Mouse (Mus musculus): Measurements from ENCODE around the gene Vmn1r223. TPM values are rescaled to one million over a fixed set of nuclear protein-coding genes. Genes with fewer than 3 reads are reported as not detected.
"Not testable (repeated sequence)": the region's sequence is repeated elsewhere in the genome, so short reads cannot be mapped to it uniquely, and the experiment has no call there.

Gene Vmn1r223
- polyA plus RNA-seq (2016; fragmentation: Nextera tagmentation; extraction: Ambion mirVana), result not detected in 2 replicates

DNA sequence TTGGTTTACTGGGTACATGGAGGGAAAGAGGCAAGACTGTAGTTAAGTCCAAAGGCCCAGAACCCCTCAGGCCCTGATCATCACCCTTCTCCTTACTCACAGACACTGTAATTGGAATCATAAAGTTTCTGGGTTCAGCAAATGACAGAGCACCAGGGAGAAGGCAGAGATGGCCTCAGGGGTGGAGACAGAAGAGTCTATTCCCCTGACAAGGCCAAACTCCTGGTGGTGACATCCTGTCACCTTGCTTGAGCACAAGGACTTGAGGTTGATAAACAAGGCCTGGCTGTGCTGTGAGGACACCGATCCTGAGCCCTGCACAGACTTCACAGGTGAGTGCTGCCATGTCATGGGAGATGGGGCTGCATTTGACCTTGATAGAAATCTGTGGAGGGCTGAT, at the start of gene Vmn1r223:
Vmn1r223 (plus strand) TSS at position 301 of the 400 bp plus-strand sequence.
- not testable (repeated sequence) for H3K36me3 ChIP-seq; H3K27me3 ChIP-seq; H3K9ac ChIP-seq; ATAC-seq (ENCODE audit: insufficient number of reproducible peaks, insufficient read depth, low FRiP score, low TSS enrichment); H3K4me1 ChIP-seq; H3K4me2 ChIP-seq (replicated peaks); H3K27ac ChIP-seq; H3K4me3 ChIP-seq; H3K9me3 ChIP-seq
- WGBS, result 76% methylated on average over 1 of the region's 1 CpGs

DNA sequence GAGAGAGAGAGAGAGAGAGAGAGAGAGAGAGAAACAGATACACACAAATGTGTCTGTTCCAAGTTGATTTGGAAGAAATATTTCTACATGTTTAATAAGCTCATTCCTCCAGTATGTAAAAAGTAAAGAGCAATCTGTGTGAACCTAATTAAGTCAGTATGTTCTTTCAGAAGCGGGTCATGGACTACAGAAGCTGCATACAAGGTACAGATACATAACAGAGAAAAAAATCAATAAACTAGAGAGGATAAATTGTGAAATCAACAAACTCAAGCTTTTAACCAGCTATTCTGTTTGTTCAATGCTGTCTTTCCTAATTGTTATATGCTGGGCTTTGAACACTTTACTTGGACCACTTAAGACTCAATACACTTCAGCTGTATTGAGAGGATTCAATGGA, 43.0 kb upstream of the Vmn1r223 start:
- H3K36me3 ChIP-seq; ATAC-seq (ENCODE audit: insufficient number of reproducible peaks, insufficient read depth, low FRiP score, low TSS enrichment); H3K9me3 ChIP-seq; H3K4me1 ChIP-seq; H3K9ac ChIP-seq; H3K4me3 ChIP-seq; H3K27ac ChIP-seq; H3K4me2 ChIP-seq (replicated peaks); H3K27me3 ChIP-seq: not testable (repeated sequence)
- WGBS, result 82% methylated on average over 1 of the region's 1 CpGs

DNA sequence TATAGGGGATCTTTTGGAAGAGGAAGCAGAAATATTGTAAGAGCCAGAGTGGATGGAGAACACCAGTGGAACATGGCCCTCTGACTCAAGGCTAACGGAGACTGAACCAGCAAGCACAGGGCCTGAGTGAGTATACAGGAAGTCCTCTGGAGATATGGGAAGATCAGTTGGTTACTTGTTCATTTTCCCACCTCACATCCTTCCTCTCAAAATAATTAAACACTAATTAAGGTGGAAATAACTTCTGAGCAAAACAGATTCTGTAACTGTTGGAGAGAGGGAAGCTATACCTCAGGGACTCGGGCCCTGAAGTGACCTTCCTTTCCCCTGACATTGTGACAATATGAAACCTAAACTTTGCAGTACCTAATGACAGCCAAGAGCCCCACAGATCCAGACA, 33.1 kb upstream of the Vmn1r223 start, which contains the start of gene Vmn1r221:
Vmn1r221 (plus strand) TSS at position 301 of the 400 bp plus-strand sequence.
- WGBS, result 82% methylated on average over 2 of the region's 2 CpGs

DNA sequence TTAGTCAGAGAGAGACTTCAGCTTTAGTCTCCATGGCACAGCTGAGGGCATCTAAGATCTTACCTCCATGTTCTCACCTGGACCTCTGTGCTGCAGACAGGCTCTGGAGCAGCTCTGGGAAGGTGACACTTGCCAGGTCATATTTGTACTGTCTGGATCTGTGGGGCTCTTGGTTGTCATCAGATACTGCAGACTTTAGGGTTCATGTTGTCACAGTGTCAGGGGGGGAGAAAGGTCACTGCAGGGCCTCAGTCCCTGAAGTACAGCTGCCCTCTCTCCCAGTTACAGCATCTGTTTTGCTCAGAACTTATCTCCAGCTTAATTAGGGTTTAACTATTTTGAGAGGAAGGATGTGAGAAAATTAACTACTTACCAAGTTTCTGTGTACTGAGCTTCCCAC, 11.1 kb upstream of the Vmn1r223 start, which contains the start of gene Vmn1r222:
Vmn1r222 (minus strand) TSS at position 101 of the 400 bp plus-strand sequence.
- H3K9me3 ChIP-seq; H3K9ac ChIP-seq; H3K4me3 ChIP-seq; H3K27ac ChIP-seq; H3K4me1 ChIP-seq; ATAC-seq (ENCODE audit: insufficient number of reproducible peaks, insufficient read depth, low FRiP score, low TSS enrichment); H3K27me3 ChIP-seq; H3K36me3 ChIP-seq; H3K4me2 ChIP-seq (replicated peaks): not testable (repeated sequence)

More for the DNA sequence above, 33.1 kb upstream of the Vmn1r223 start, which contains the start of gene Vmn1r221:
- not testable (repeated sequence) for H3K4me3 ChIP-seq; H3K27me3 ChIP-seq; H3K27ac ChIP-seq; H3K9ac ChIP-seq; ATAC-seq (ENCODE audit: insufficient number of reproducible peaks, insufficient read depth, low FRiP score, low TSS enrichment); H3K4me1 ChIP-seq; H3K9me3 ChIP-seq; H3K36me3 ChIP-seq; H3K4me2 ChIP-seq (replicated peaks)

DNA sequence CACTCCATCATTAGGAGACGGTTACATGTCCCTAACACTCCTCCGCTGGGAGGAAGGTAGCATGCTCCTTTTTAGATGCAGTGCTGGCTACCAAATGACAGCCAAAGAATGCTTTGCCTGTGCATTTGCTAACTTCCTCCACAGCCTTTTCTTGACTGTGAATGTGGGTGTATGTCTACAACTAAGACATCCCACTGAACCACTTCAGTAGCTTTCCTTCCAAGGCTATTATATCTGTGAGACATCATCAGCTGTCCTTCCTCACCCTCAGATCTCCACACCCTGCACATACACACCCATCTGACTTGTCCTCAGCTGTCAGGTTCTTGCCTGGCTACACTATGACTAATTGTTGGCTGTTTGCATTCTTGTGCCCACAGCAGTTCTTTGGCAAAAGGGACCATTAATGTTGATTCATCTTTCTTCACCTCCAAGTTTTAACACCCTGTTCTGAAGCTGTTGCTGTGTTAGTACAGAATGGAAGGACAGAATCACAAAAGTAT, 11.7 kb downstream of the Vmn1r223 start:
- no peak overlapping the region for H3K27ac ChIP-seq
- no peak overlapping the region for H3K9ac ChIP-seq
- ATAC-seq (ENCODE audit: insufficient number of reproducible peaks, insufficient read depth, low FRiP score, low TSS enrichment), result no peak
- no peaks in the 10 kb centered on the region for H3K36me3 ChIP-seq
- 81% methylated on average over 2 of the region's 2 CpGs for WGBS
- H3K4me1 ChIP-seq, result no peaks in the 10 kb centered on the region
- H3K4me3 ChIP-seq, result no peak overlapping the region
- H3K9me3 ChIP-seq, result 0 out of 2 replicates have a peak, but pooled peaks cover 3% of the 10 kb centered on the region
- H3K4me2 ChIP-seq (replicated peaks), result no peak overlapping the region
- no peaks in the 10 kb centered on the region for H3K27me3 ChIP-seq

DNA sequence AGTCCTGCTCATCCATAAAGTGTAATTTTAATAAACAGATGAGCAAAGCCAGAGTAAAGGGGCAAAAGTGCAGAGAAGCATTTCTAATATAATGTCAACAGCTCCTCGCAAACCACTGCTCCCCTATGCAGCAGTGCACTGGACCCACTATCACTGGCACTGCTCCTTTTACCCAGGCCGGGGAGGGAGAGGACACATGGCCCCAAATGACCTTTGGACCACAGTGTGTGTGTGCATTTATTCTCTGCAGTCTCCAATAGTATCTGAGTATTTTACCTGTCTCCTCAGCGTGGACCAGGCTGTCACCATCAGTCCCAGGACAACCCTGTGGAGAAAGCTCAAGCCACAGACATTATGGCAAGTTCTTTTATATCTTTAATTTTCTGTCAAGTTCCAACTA, 21.7 kb downstream of the Vmn1r223 start:
- H3K9me3 ChIP-seq; H3K27me3 ChIP-seq; H3K4me1 ChIP-seq; ATAC-seq (ENCODE audit: insufficient number of reproducible peaks, insufficient read depth, low FRiP score, low TSS enrichment); H3K9ac ChIP-seq; H3K36me3 ChIP-seq; H3K27ac ChIP-seq; H3K4me2 ChIP-seq (replicated peaks); H3K4me3 ChIP-seq: not testable (repeated sequence)
- 76% methylated on average over 3 of the region's 3 CpGs for WGBS

DNA sequence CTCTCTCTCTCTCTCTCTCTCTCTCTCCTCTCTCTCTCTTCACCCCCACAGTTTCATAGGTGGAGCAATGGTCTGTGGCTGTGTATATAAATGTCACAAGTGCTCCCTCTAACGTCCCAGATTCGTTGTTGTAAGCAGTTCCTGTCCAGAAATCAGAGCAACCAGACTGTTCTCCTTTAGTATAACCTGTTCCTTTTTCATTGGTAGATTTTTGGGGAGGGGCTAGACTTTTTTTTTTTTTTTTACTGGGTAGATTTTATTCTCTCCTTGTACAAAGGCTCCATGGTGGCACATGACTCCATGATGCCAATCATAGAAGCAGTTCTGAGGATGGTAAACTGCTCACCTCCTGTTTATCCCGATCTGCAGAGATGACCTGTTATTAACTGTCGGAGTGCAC, 22.2 kb downstream of the Vmn1r223 start:
- not testable (repeated sequence) for H3K4me3 ChIP-seq; H3K4me2 ChIP-seq (replicated peaks); H3K4me1 ChIP-seq; H3K27me3 ChIP-seq; H3K27ac ChIP-seq; H3K36me3 ChIP-seq; H3K9me3 ChIP-seq; ATAC-seq (ENCODE audit: insufficient number of reproducible peaks, insufficient read depth, low FRiP score, low TSS enrichment); H3K9ac ChIP-seq
- 44% methylated on average over 4 of the region's 4 CpGs for WGBS

DNA sequence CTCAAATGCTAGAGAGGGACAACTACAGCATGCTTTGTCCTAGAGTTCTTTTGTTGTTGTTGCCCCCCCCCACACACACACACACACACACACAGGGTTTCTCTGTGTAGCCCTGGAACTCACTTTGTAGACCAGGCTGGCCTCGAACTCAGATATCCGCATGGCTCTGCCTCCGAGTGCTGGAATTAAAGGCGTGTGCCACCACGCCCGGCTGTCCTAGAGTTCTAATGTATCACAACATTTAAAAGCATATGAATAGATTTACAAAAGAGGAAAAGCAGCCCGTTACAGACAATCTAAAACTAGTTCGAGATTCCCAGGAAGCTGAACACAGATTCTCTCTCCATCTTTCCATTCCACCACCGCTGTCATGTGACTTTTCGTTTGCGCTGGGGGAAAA, 22.7 kb downstream of the Vmn1r223 start:
- ATAC-seq (ENCODE audit: insufficient number of reproducible peaks, insufficient read depth, low FRiP score, low TSS enrichment), result no peak
- 24% methylated on average over 11 of the region's 11 CpGs for WGBS

DNA sequence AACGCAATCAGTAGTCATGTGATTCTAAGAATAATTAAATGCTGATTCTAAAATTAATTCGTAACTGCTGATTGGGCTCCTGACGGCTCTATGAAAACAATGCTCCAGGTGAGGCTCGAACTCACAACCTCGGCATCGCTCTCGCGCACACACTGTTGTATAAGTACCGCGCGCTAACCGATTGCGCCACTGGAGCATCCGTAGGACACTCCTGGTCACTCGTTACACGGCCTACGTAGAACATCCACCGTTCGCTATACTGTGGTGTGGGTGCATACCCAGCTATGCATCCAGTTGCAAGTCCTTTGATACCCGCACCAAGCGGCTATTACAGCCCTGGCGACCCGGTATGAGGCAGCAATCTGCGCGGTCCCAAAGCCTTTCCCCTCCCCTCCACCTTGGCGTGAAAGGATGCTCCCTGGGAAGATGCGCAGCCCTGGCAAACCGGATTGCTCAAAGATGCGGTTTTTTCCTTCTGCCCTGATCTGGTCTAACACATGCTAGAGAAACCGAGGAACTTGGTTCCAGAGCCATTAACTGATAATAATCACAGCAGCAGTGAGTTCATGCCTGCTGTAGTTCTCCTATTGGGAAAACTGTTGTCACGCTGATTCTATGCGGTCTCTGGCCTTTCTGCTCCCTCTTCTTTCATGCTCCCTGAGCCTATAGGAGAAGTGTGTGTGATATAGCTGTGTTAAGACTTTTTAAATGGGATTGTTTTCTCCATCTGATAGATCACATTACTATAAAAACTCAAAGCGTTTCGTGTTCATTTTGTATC, 23.6 kb downstream of the Vmn1r223 start:
- peak overlapping the region; percentile 26 for H3K4me3 ChIP-seq
- H3K27ac ChIP-seq, result no peak overlapping the region
- 2% methylated on average over 34 of the region's 34 CpGs for WGBS
- peak; percentile 35; the same call in 1 of the 2 replicates for ATAC-seq (ENCODE audit: insufficient number of reproducible peaks, insufficient read depth, low FRiP score, low TSS enrichment)
- no peaks in the 10 kb centered on the region for H3K9me3 ChIP-seq
- H3K4me2 ChIP-seq (replicated peaks), result peak overlapping the region; percentile 49
- no peaks in the 10 kb centered on the region for H3K4me1 ChIP-seq
- no peaks in the 10 kb centered on the region for H3K27me3 ChIP-seq
- no peak overlapping the region; the same call in 1 of the 2 replicates for H3K9ac ChIP-seq
- H3K36me3 ChIP-seq, result no peaks in the 10 kb centered on the region

More for the DNA sequence above, 22.7 kb downstream of the Vmn1r223 start:
- Histone ChIP-seq H3K4me1 (no peaks in the 10 kb centered on the region), H3K27ac (no peak overlapping the region), H3K36me3 (no peaks in the 10 kb centered on the region), H3K9ac (no peak overlapping the region), H3K9me3 (no peaks in the 10 kb centered on the region), H3K4me3 (peak overlapping the region; percentile 26; the same call in 1 of the 2 replicates), H3K27me3 (no peaks in the 10 kb centered on the region), H3K4me2 (replicated peaks) (peak overlapping the region; percentile 49)

DNA sequence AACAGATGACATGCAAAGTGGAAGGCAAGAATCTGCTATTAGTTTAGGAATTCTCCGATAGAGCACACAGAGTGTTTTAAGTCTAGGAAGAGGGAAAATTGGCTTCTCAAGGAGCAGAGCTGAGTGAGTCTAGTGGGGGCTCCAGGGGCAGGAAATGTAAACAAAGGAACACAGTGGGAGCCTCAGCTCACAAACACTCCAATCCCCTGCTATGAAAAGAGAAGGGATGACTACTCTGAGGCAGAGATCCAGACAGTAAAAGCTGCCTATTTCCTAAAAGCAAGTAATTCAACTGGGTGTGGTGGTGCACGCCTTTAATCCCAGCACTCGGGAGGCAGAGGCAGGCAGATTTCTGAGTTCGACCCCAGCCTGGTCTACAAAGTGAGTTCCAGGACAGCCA, 32.6 kb downstream of the Vmn1r223 start:
- WGBS, result 81% methylated on average over 4 of the region's 4 CpGs
- no peak overlapping the region for H3K9ac ChIP-seq
- H3K27ac ChIP-seq, result no peak overlapping the region
- no peaks in the 10 kb centered on the region for H3K36me3 ChIP-seq
- H3K27me3 ChIP-seq, result no peaks in the 10 kb centered on the region
- no peak overlapping the region for H3K4me3 ChIP-seq
- no peaks in the 10 kb centered on the region for H3K4me1 ChIP-seq
- H3K9me3 ChIP-seq, result no peaks in the 10 kb centered on the region
- no peak overlapping the region for H3K4me2 ChIP-seq (replicated peaks)
- ATAC-seq (ENCODE audit: insufficient number of reproducible peaks, insufficient read depth, low FRiP score, low TSS enrichment), result no peak

DNA sequence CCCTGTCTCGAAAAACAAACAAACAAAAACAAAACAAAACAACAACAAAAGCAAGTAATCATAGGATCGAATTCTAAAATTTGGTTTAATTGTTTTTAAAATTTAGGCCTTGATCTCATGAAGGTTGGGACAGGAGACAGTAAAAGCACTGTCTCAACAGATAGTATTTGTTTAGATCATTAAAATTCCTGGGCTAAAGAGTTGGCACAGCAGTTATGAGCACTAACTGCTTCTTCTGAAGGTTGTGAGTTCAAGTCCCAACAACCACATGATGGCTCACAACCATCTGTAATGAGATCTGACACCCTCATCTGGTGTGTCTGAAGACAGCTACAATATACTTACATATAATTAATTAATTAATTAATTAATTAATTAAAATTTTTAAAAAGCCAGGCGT, 33.1 kb downstream of the Vmn1r223 start:
- no peaks in the 10 kb centered on the region for H3K4me1 ChIP-seq
- ATAC-seq (ENCODE audit: insufficient number of reproducible peaks, insufficient read depth, low FRiP score, low TSS enrichment), result no peak
- H3K9me3 ChIP-seq, result no peaks in the 10 kb centered on the region
- no peak overlapping the region for H3K4me3 ChIP-seq
- no peak overlapping the region for H3K9ac ChIP-seq
- no peaks in the 10 kb centered on the region for H3K36me3 ChIP-seq
- H3K27me3 ChIP-seq, result 0 out of 2 replicates have a peak, but pooled peaks cover 3% of the 10 kb centered on the region
- H3K27ac ChIP-seq, result no peak overlapping the region
- H3K4me2 ChIP-seq (replicated peaks), result no peak overlapping the region
- WGBS, result 86% methylated on average over 3 of the region's 3 CpGs

Measured in embryonic facial prominence, embryonic 12.5 days (tissue).